Mouse (Mus musculus): ENCODE measurements around the gene Zfp663. TPM values are rescaled to one million over a fixed set of nuclear protein-coding genes. Genes with fewer than 3 reads are reported as not detected.

The Zfp663 gene
- polyA plus RNA-seq, 1 experiment, result not detected

- no peaks in the 10 kb centered on the region for H3K36me3 ChIP-seq (ENCODE audit: control insufficient read depth, insufficient read depth, low read length)
- TF ChIP-seq POLR2A (IDR thresholded peaks at IDR 0.05; ENCODE audit: control insufficient read depth, low read depth, low read length) (no peak), CTCF (IDR thresholded peaks at IDR 0.05; ENCODE audit: control insufficient read depth, insufficient read depth, insufficient replicate concordance, low read depth, low read length) (no peak)
- no peak overlapping the region for H3K4me3 ChIP-seq (ENCODE audit: control insufficient read depth, low read depth, low read length)
- no peak overlapping the region for H3K27ac ChIP-seq (ENCODE audit: control insufficient read depth, insufficient read depth, low read depth, low read length)
- H3K4me1 ChIP-seq (ENCODE audit: control insufficient read depth, insufficient read depth, low read length), result no peaks in the 10 kb centered on the region; the same call in 1 of the 2 replicates
- H3K27me3 ChIP-seq (ENCODE audit: control insufficient read depth, insufficient read depth, low read length), result no peaks in the 10 kb centered on the region
These were observed 19.1 kb downstream of the Zfp663 start for GRCm38 (mm10) chr2:165349466-165349865.

GRCm38 (mm10) chr2:165346180-165346579, 22.3 kb downstream of the Zfp663 start:
- H3K36me3 ChIP-seq (ENCODE audit: control insufficient read depth, insufficient read depth, low read length), result no peaks in the 10 kb centered on the region
- no peaks in the 10 kb centered on the region; the same call in 1 of the 2 replicates for H3K4me1 ChIP-seq (ENCODE audit: control insufficient read depth, insufficient read depth, low read length)
- H3K4me3 ChIP-seq (ENCODE audit: control insufficient read depth, low read depth, low read length), result no peak overlapping the region
- no peak overlapping the region for H3K27ac ChIP-seq (ENCODE audit: control insufficient read depth, insufficient read depth, low read depth, low read length)
- no peak for TF ChIP-seq POLR2A (IDR thresholded peaks at IDR 0.05; ENCODE audit: control insufficient read depth, low read depth, low read length)
- H3K27me3 ChIP-seq (ENCODE audit: control insufficient read depth, insufficient read depth, low read length), result no peaks in the 10 kb centered on the region

GRCm38 (mm10) chr2:165337191-165337590, 31.3 kb downstream of the Zfp663 start:
- Histone ChIP-seq H3K36me3 (ENCODE audit: control insufficient read depth, insufficient read depth, low read length) (no peaks in the 10 kb centered on the region), H3K27me3 (ENCODE audit: control insufficient read depth, insufficient read depth, low read length) (no peaks in the 10 kb centered on the region), H3K4me1 (ENCODE audit: control insufficient read depth, insufficient read depth, low read length) (peaks cover 8% of the 10 kb centered on the region), H3K4me3 (ENCODE audit: control insufficient read depth, low read depth, low read length) (no peak overlapping the region), H3K27ac (ENCODE audit: control insufficient read depth, insufficient read depth, low read depth, low read length) (no peak overlapping the region)
- TF ChIP-seq POLR2A (IDR thresholded peaks at IDR 0.05; ENCODE audit: control insufficient read depth, low read depth, low read length) (no peak), CTCF (IDR thresholded peaks at IDR 0.05; ENCODE audit: control insufficient read depth, insufficient read depth, insufficient replicate concordance, low read depth, low read length) (peak; percentile 28; the same call in 1 of the 2 replicates)

GRCm38 (mm10) chr2:165332610-165333210, 35.8 kb downstream of the Zfp663 start:
- H3K27ac ChIP-seq (ENCODE audit: control insufficient read depth, insufficient read depth, low read depth, low read length), result no peak overlapping the region
- no peaks in the 10 kb centered on the region for H3K36me3 ChIP-seq (ENCODE audit: control insufficient read depth, insufficient read depth, low read length)
- TF ChIP-seq CTCF (IDR thresholded peaks at IDR 0.05; ENCODE audit: control insufficient read depth, insufficient read depth, insufficient replicate concordance, low read depth, low read length) (no peak), POLR2A (IDR thresholded peaks at IDR 0.05; ENCODE audit: control insufficient read depth, low read depth, low read length) (no peak)
- H3K4me1 ChIP-seq (ENCODE audit: control insufficient read depth, insufficient read depth, low read length), result peaks cover 8% of the 10 kb centered on the region
- no peak overlapping the region for H3K4me3 ChIP-seq (ENCODE audit: control insufficient read depth, low read depth, low read length)
- no peaks in the 10 kb centered on the region for H3K27me3 ChIP-seq (ENCODE audit: control insufficient read depth, insufficient read depth, low read length)

GRCm38 (mm10) chr2:165329703-165330102, 38.8 kb downstream of the Zfp663 start:
- no peak for TF ChIP-seq CTCF (IDR thresholded peaks at IDR 0.05; ENCODE audit: control insufficient read depth, insufficient read depth, insufficient replicate concordance, low read depth, low read length)
- TF ChIP-seq POLR2A (IDR thresholded peaks at IDR 0.05; ENCODE audit: control insufficient read depth, low read depth, low read length), result no peak
- H3K27me3 ChIP-seq (ENCODE audit: control insufficient read depth, insufficient read depth, low read length), result no peaks in the 10 kb centered on the region

GRCm38 (mm10) chr2:165328746-165329145, 39.8 kb downstream of the Zfp663 start:
- no peaks in the 10 kb centered on the region for H3K36me3 ChIP-seq (ENCODE audit: control insufficient read depth, insufficient read depth, low read length)
- no peak overlapping the region for H3K4me3 ChIP-seq (ENCODE audit: control insufficient read depth, low read depth, low read length)
- H3K27me3 ChIP-seq (ENCODE audit: control insufficient read depth, insufficient read depth, low read length), result no peaks in the 10 kb centered on the region
- no peak overlapping the region for H3K27ac ChIP-seq (ENCODE audit: control insufficient read depth, insufficient read depth, low read depth, low read length)
- H3K4me1 ChIP-seq (ENCODE audit: control insufficient read depth, insufficient read depth, low read length), result peaks cover 19% of the 10 kb centered on the region
- TF ChIP-seq CTCF (IDR thresholded peaks at IDR 0.05; ENCODE audit: control insufficient read depth, insufficient read depth, insufficient replicate concordance, low read depth, low read length) (no peak), POLR2A (IDR thresholded peaks at IDR 0.05; ENCODE audit: control insufficient read depth, low read depth, low read length) (no peak)

More at GRCm38 (mm10) chr2:165329703-165330102, 38.8 kb downstream of the Zfp663 start:
- H3K36me3 ChIP-seq (ENCODE audit: control insufficient read depth, insufficient read depth, low read length), result no peaks in the 10 kb centered on the region
- peaks cover 19% of the 10 kb centered on the region for H3K4me1 ChIP-seq (ENCODE audit: control insufficient read depth, insufficient read depth, low read length)
- H3K4me3 ChIP-seq (ENCODE audit: control insufficient read depth, low read depth, low read length), result no peak overlapping the region
- no peak overlapping the region for H3K27ac ChIP-seq (ENCODE audit: control insufficient read depth, insufficient read depth, low read depth, low read length)

DNA sequence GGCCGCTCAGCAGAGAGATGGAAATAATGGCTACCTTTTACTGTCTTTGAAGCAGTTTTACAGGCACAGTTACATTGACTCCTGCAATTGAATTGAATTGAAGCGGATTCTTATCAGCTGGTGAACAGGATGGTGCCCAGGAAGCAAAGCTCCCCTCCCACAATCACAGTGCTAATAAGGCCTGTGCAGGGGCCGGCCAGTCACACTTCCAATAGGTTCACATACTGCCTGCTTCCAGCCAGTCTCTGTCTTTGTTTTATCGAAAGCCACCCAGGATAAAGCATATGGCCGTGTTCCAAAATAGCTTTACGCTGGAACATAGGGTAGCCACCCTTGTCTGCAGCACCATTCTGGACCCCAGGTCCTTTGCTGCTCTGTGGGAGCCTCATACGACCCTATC, 41.1 kb downstream of the Zfp663 start:
- no peaks in the 10 kb centered on the region for H3K36me3 ChIP-seq (ENCODE audit: control insufficient read depth, insufficient read depth, low read length)
- no peak overlapping the region for H3K4me3 ChIP-seq (ENCODE audit: control insufficient read depth, low read depth, low read length)
- H3K27ac ChIP-seq (ENCODE audit: control insufficient read depth, insufficient read depth, low read depth, low read length), result no peak overlapping the region
- TF ChIP-seq POLR2A (IDR thresholded peaks at IDR 0.05; ENCODE audit: control insufficient read depth, low read depth, low read length) (no peak), CTCF (IDR thresholded peaks at IDR 0.05; ENCODE audit: control insufficient read depth, insufficient read depth, insufficient replicate concordance, low read depth, low read length) (no peak)
- no peaks in the 10 kb centered on the region for H3K27me3 ChIP-seq (ENCODE audit: control insufficient read depth, insufficient read depth, low read length)
- H3K4me1 ChIP-seq (ENCODE audit: control insufficient read depth, insufficient read depth, low read length), result peaks cover 13% of the 10 kb centered on the region

All from testis, adult 2 months (tissue).